Mouse (Mus musculus): ENCODE data around the gene Mkrn2os. TPM values are rescaled to one million over a fixed set of nuclear protein-coding genes. Genes with fewer than 3 reads are reported as not detected.

The Mkrn2os gene
- total RNA-seq, 2 experiments from 2014 or later = 0.11 TPM; not detected in 1

DNA sequence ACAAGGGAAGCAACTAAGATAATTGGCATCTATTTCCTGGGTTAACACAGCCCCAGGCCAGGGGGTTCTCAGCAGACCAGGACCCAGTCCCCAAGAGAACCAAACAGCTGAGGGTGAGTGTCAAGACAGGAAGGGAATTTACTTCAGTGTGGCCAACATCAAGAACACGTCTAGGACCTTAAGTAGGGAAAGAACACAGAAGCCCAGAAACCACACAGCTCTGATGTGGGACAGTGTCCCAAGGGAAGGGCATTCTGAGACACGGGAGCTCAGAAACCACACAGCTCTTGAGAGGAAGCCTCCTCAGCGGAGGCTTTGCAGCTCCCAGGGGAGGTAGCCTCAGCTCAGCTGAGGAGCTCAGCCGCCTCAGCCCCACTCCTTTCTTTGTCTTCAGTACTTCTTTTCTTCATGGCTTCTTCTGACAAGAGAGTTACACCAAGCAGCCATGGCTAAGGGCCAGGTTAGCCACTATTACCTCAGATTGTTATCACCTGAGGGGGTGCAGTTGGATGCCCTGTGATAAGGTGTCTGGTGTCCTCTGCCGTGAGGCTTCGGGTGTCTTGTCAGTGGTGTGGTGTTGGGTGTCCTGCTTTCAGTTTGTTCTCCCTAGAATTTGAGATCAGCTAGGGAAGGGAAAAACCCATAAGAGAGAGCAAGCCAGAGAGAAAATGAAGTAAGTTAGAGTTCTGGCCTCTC, 8.8 kb downstream of the Mkrn2os start:
- DNase-seq (ENCODE audit: low spot score) = no peak

DNA sequence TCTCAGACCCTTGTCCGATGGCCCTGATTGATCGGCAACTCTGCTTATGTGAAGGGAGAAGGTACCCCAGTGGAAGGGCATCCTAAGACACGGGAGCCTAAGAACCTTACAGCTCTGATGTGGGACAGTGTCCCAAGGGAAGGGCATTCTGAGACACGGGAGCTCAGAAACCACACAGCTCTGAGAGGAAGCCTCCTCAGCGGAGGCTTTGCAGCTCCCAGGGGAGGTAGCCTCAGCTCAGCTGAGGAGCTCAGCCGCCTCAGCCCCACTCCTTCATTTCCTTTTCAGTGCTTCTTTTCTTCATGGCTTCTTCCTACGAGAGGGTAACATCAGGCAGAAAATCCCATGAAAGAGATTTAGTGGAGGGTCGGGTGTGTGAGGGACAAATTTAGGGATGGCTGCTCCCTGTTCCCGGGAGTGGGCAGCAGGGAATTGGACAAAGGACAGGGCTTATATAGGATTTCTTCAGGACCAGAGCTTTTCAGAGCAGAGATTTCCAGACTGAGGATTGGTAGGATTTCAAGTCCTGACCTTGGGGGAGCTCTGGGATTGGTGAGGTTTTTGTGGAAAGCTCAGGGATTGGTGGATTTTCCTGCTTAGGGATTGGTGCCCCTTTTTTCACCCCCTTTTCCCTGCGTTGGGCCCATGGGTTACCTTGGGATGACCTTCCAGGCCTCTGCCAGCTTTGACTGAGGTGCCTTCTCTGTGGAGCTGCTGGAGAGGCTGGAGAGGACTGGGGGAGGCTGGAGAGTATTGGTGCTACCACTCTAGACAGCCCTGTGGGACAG, 9.9 kb downstream of the Mkrn2os start:
- DNase-seq (ENCODE audit: low spot score) = no peak

DNA sequence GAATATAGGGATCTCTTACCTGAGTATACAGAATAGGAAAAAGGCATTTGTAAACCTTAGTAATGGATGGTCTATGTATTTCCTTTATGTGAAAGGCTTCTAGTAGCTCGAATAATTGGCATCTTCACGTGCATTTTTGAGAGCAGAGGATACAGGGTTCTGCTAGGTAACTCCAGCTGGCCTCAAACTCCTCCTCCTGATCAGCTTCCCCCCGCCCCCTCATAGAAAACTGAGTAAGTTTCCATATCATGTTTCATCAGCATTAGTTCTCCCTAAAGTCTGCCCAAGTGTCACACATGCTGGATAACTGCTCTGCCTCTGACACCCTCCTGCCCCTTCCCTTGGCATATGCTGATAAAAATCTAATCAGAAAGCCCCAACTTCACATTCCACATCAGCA, 11.6 kb downstream of the Mkrn2os start:
- DNase-seq (ENCODE audit: low spot score) = no peak

DNA sequence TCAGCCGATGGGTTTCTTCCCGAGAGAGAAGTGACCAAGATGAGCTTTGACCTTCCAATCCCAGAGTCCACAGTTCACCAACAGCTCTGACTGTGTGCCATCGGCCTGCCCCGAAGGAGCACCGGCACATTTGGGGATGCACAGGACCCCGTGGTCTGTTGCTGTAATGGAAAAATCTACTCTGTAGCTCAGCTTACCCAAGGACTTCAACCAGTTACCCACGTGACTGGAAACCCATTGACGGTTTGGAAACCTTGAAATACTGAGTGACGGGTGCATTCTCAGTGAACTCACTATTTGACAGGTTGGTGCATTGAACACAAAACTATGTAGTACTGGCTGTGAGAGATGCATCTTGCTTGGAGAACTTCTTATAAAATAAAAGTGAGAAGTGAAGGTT, 14.4 kb downstream of the Mkrn2os start:
- DNase-seq (ENCODE audit: low spot score) = no peak

DNA sequence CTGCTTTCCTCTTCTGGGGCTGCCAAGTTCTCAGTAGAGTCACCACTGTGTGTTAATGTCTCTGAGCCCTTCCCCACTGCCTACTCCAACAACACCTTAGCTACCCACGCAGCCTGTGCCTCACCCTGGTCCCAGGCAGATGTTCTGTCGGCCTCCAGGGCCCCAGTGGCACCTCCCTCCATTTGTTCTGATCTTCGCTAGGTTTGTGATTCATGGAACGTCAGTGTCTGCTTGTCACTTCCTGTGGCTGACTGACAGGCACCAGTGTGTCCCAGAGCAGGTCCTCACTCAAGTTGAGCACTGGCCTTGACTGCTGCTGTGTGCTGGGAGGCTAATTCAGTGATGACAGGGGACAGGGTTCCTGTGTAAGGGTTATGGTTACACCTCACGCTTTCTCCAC, 15.0 kb downstream of the Mkrn2os start:
- no peak for DNase-seq (ENCODE audit: low spot score)

DNA sequence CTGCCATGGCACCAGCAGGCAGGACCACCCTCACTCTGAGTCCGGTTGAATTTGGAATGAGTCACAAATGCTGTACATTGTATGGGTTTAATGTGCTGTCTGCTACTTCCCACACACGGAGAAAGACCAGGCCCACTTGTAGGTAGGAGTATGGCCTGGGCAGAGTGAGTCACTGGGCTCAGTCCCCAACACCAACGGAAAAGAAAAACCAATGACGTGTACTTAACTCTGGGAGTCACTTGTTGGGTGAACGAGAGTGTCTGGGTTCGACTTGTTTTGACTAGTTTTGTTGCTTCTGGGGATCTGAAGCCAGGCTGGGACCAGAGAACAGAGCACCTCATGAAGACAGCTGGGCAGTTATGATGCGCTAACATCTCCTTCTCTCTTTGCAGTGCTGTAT, 18.2 kb downstream of the Mkrn2os start:
- no peak for DNase-seq (ENCODE audit: low spot score)

DNA sequence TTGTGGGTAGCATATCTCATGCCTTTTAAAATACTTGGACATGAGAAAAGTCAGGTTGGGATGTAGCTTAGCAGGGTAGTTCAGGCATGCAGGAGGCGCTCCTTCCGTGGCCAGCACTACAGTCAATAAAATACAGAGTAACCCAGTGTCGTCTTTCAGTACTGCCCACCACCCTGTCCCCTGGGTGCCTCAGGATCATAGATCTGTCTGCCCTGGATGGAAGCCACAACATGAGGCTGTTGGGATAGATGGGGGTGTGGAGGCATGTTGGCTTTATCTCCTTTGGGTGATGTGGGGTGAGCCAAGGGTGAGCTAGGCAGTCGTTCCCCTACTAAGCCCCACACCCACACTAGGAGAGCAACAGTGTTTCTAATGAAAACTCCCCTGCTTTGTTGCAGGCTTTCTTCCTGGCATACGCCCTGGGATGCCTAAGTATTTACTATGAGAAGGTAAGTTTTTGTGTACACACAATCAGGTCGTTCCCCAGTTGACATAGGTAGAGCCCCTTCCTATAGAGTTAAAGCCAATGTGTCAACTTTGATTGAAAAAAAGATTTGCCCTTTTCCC, 26.8 kb downstream of the Mkrn2os start:
- peak; percentile 30 for DNase-seq (ENCODE audit: low spot score)

DNA sequence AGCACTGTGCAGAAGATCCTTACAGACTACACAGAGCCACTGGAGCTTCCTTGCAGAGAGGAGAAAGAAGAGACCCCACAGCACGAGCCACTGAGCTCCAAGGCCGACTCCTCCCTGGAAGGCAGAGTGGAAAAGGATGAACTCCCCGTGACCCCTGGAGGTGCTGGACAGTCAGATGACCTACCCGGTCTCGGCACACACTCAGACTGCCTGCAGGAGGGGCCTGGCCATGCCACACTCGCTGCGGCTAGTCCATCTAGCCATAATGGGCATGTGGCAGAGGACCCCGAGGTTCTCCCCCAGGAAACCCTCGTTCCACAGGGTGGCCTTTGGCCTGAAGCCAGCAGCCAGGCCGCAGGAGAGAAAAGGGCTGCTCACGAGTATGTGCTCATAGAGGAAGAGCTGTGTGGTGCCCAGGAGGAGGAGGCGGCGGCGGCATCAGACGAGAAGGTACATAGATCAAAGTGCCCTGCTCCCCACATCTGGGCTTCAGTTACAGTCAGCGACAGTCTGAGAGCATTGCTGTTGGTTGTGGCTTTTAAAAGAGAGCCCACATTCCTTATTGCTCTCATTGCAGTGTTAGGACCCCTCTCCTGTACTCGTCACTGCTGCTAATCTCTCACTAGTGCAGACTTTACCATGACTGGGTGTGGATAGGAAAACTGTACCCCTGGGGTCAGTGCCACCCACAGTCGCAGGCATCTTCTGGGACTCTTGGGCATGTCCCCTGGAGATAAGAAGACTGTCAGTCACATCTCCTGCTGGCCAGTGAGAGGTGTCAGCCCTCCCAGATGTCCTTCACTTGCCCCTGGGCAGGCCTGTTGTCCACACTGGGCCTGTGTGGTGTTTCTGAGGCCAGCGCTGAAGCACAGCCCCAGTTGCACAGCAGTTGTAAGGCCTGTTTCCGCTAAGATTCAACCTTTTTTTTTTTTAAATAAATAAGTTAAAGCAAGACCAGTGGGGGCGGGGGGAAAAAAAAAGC, 32.4 kb downstream of the Mkrn2os start:
- no peak for DNase-seq (ENCODE audit: low spot score)

DNA sequence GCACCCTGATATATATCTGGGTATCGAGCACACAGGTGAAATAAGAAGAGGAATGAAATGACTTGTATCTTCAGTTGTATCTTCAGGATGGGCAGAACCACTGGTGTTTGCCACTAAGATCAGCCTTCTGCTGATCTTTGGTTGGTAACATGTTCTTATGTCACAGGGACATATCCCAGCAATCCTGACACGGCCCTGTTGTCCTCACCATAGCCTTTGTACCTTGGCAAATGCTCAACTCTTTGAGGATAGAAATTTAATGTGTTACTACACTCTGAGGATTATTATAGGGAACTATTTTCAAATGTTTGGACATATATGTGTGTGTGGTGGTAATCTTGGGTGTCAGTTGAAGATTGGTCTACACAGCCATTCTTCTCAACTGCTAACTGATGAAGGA, 34.2 kb downstream of the Mkrn2os start:
- DNase-seq (ENCODE audit: low spot score) = no peak

DNA sequence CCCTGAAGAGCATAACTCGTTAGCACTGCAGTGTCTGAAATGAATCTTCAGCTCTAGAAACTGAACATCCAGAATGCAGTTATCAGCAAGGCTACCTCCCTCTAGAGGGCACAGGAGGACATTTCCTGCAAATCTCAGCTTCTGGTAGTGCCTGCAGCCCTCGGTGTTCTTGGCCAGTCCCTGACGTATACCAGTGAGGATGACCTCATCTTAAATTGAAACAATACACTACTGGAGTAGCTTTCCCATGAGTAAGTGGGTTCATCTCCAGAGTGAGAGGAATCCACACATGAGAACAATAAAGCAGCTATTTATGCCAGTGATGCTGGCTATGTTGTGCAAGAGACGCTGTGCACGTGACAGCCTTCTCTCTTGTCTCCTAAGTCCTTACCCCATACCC, 36.9 kb downstream of the Mkrn2os start:
- no peak for DNase-seq (ENCODE audit: low spot score)

DNA sequence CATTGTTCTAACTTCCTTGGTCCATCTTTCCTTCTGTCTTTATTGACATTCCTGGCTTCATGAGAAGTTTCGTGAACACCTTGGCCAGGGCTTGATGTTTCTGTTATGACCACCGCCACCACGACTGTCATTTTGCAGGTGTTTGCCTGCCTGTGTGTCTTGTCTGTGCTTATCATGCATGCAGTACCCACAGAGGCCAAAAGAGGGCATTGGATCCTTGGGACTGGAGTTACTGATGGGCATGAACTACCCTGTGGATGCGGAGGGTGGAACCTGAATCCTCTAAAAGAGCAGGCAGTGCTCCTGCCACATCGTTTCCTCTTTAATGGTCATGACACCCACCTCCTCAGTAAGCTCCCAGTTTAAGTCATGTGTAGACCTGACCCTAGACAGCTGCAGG, 46.1 kb downstream of the Mkrn2os start:
- peak; percentile 51 for DNase-seq (ENCODE audit: low spot score)

DNA sequence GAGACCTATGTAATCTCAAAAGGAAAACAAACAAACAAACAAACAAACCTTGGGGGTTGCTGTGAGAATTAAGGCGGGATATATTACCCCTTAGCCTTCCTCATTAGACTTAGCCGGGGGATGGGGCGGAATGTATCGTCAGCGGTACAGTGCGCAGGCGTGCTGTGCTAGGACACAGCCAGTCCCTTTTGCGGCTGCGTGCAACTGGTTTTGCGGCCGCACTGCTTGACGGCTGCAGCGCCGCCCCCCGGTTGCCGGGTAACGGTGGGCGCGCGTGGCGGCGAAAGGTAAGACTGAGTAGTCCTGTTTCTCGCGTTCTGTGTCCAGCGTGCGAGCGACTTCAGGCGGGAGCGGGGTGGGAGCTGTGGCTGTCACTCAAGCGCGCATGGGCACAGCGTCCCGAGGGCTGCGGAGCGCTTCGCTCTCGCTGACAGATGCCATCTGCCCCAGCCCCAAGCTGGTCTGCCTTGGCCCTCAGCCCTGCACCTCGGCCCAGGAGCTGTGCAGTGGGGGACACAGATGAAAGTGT, 47.9 kb downstream of the Mkrn2os start, which contains the start of gene Tsen2:
Gene Tsen2, plus strand, starts transcription at position 223 of the 529 bp plus-strand sequence.
- peak; percentile 97 for DNase-seq (ENCODE audit: low spot score)

DNA sequence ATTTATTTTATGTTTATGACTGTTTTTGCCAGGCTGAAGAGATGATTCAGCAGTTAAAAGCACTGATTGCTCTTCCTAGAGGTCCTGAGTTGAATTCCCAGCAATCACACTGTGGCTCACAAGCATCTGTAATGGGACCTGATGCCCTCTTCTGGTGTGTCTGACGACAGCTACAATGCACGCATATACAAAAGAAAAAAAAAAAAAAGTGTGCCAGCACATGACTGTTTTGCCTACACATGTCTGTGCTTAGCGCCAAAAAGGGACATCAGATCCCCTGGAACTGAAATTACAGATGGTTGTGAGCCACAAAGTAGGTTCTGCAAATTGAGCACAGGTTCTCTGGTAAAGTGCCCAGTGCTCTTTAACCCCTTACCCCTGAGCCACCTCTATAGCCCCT, 50.0 kb downstream of the Mkrn2os start:
- DNase-seq (ENCODE audit: low spot score) = no peak

DNA sequence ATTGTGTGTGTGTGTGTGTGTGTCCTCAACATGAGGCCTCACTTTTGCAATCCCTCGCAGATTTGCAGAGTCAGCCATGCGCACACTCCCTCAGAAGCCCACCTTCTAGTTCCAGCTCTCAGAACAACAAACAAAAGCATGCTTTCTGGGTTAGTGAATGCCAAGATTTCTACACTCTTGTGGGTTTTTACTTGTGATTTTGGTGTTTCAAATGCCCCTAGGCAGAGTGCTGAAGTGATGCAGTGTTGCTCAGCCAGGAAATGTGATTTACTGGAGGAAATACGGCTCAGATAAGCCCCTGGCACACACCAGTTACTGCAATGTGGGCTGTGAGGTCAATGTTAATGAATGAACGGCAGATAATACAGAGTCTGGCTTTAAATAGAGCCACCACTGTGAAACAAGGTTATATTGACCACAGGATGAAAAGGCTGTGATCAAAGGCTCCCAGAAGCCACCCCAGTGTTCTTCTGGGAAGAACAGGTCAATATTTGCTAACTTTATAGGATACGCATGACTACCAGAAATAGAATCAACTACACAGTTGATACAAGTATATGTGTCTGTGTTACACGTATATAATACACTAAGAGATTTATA, 50.6 kb downstream of the Mkrn2os start:
- DNase-seq (ENCODE audit: low spot score) = no peak

DNA sequence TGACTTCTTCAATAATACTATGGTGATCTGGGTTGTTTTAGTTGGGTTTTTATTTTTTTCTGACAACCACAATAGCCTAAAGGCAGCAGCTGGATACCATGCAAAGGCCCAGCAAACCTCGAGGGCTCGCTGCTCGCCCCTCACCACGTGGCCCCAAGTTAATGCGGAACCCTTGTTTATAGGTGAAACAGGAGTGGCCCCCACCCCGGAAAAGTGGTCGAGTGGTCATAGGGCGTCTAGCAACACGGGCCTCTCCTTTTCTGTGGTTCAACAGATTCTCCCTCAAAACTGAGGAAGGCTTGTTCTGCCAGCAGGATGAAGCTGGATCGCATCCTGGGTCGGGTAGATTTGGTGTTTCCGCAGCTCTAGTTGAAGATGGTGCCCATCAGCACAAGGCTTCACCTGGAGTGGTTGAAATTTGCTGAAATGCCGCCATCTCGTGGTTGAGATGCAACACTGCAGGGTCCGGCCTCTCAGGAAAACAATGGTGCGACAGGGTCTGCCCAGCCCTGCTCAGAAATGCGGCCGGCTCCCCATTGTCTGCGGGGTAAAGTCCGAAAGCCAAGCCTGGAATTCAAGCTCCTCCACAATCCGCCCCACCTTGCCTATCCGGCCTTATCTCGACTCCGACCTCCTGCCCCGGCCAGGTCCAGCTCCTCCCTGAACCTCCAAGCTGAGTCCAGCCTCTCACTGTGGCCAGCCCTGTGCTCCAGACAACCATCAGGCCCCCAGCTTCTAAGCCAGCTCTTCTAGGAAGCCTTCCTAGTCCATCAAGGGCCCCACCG, 53.5 kb downstream of the Mkrn2os start:
- peak; percentile 79 for DNase-seq (ENCODE audit: low spot score)

DNA sequence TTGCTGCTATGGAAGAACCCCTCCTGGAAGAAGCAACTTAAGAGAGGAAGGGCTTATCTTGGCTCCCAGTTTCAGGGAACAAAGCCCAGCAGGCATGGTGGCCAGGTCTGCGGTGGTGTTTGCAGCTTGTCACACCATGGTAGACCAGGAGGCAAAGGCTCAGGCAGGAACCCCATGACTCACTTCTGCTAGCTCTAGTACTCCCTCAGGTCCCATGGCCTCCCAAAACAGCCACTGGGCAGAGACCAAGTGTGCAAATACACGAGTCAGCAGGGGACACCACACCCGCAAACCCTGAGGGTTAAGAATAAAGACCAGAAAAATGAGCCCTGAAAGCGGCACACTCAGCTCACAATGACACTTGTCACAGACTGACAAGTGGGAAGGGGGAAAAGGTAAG, 56.2 kb downstream of the Mkrn2os start:
- DNase-seq (ENCODE audit: low spot score) = no peak

DNA sequence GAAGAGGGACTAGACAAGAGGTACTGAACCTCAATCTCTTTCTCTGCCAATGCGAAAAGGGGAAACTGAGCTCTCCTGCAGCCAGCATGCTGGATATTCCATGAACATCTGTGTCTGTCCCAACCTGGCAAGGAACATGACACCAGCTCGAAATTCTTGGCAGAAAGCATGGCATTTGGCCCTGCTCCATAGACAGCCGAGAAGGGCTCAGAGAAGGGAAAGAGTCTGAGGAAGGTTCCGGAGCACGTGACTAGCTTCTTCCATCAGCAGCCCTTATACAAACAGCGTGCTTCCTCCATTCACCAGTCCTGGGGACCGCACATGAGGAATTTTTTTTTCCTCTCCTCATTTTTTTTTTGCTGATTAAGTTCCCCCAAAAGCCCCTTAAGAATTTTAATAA, 57.8 kb downstream of the Mkrn2os start:
- DNase-seq (ENCODE audit: low spot score) = peak; percentile 47

Measured in gastrocnemius, adult 18-20 months (tissue).